Mouse (Mus musculus) mouse embryonic stem cell (cell line): ENCODE measurements around the gene AA792892.
"Not testable (repeated sequence)": the region's sequence is repeated elsewhere in the genome, so short reads cannot be mapped to it uniquely, and the experiment has no call there.

Source experiments
- in situ Hi-C, 2 experiments: fragments of 300-500 bp; cut with MboI; formaldehyde crosslinking; loops; 1 replicate in 1 of 2; 3 replicates in 1 of 2; pipeline ENCODE4 v1.14.3; 2019 to 2020; ENCODE audit warnings: low sequenced_read_pairs in 2 of 2, low pct_unique_long_range_greater_than_20kb in 1 of 2, mixed read lengths in 1 of 2; ENCODE audit not compliant: unreplicated experiment in 1 of 2

The AA792892 gene

DNA sequence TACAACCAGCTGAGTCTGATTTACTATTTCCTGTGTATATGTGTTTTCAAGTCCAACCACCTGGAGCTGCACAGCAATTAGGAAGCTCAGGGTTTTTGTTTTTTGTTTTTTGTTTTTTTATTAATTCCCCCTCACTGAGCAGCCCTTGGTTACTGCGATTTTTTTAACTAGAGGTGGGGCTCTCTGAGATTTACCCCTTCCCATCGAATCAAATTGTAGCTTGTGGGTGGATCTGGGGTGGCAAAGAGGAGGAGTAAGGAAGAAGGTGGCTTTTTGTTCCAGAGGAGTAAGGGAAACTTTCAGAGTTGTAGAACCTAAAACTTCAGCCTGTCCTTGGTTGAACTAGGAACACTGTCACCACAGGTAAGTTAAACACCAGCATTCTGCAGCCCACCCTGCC lies at the start of gene AA792892:
Gene AA792892 (plus strand): TSS at position 301 of the 400 bp plus-strand sequence.
- in situ Hi-C loops = not testable (repeated sequence)

DNA sequence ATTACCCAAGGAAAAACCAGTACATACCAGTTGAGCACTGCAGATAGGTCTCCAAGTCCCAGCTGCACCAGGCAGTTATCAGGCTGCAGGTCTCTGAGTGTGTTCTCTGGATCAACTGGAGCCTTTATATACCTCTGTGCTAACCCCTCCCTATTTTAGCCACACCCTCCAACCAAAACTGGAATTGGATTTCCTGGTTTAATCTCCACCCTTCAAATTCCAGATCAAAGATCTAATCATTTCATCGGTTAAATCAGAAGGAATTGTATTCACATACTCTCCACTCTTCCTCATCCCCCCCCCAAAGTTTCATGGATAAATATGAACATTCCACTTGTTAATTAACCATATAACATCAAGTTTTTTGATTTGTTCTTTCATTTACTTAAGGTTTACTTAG lies 32.9 kb upstream of the AA792892 start, which contains the start of gene A430089I19Rik:
Gene A430089I19Rik (minus strand): TSS at position 101 of the 400 bp plus-strand sequence.
- in situ Hi-C loops = not testable (repeated sequence)

DNA sequence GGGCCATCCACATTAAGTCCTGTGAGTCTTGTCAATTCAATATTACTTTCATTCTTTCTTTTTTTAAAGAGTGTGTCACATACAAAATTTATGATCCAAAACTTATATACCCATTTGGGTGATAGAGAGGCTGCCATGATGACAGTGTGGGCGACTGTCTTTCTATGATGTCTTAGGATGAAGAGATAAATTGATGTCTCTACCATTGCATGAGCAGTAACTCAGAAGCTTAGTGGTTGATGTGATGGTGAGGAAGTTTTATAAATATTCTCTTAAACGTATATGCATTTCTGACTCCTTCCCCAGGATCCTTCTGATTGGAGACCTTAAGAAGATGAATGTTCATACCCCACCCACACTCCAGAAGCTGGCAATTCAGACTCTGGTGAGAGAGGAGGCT lies 25.4 kb upstream of the AA792892 start, which contains the start of gene Gm6502:
Gene Gm6502 (plus strand): TSS at position 301 of the 400 bp plus-strand sequence.
- in situ Hi-C loops = not testable (repeated sequence)
